Mouse (Mus musculus) megakaryocyte, embryonic 14.5 days (primary cell): ENCODE results near the gene Slc12a7.

Experiments used
- FLI1 ChIP-seq: IDR thresholded peaks from 2 replicates; pipeline ENCODE4 v1.6.1; 2012; ENCODE audit warnings: low read length, inconsistent platforms, mixed read lengths
- GATA1 ChIP-seq: IDR thresholded peaks from 3 replicates; pipeline ENCODE4 v1.6.1; 2012; ENCODE audit warnings: mixed read lengths, low read length, inconsistent platforms, borderline replicate concordance

GRCm38 (mm10) chr13:73818921-73819320 is 86.0 kb downstream of the Slc12a7 start:
- no peak for TF ChIP-seq GATA1
- no peak for TF ChIP-seq FLI1
